Mouse (Mus musculus) left cerebral cortex, postnatal 4 days (tissue): ENCODE data around the gene Tm4sf4. TPM values are rescaled to one million over a fixed set of nuclear protein-coding genes. Genes with fewer than 3 reads are reported as not detected.

ENCODE experiments used
- DNase-seq: peaks from one replicate; pipeline ENCODE4 v3.0.0-alpha.2; 2022
- intact Hi-C: fragments of 180-260 bp; cut with DNase I; formaldehyde crosslinking; loops from one replicate; pipeline ENCODE4 v1.15.1; 2025
- total RNA-seq, 2 experiments: library from RNA; stranded (reverse); gene quantifications; 2 replicates each; pipeline ENCODE4 v1.2.3; 2021

The Tm4sf4 gene
- total RNA-seq = not detected

GRCm38 (mm10) chr3:57425089-57425730 lies at the start of gene Tm4sf4:
Gene Tm4sf4, plus strand, starts transcription at chr3:57425314.
- intact Hi-C loops = no loop called here
- DNase-seq = no peak

- intact Hi-C loops = no loop called here
- no peak for DNase-seq
These were observed 38.7 kb upstream of the Tm4sf4 start for GRCm38 (mm10) chr3:57386423-57386822.

GRCm38 (mm10) chr3:57386895-57387294 lies 38.2 kb upstream of the Tm4sf4 start:
- no peak for DNase-seq
- intact Hi-C loops = no loop called here

GRCm38 (mm10) chr3:57387593-57387992 lies 37.5 kb upstream of the Tm4sf4 start:
- intact Hi-C loops = no loop called here
- no peak for DNase-seq

GRCm38 (mm10) chr3:57411535-57411934 lies 13.6 kb upstream of the Tm4sf4 start:
- intact Hi-C loops = no loop called here
- no peak for DNase-seq

- no peak for DNase-seq
- intact Hi-C loops = no loop called here
These were observed 4.9 kb upstream of the Tm4sf4 start for GRCm38 (mm10) chr3:57420233-57420632.

GRCm38 (mm10) chr3:57420660-57421059 lies 4.5 kb upstream of the Tm4sf4 start:
- intact Hi-C loops = no loop called here
- no peak for DNase-seq

GRCm38 (mm10) chr3:57426351-57426750 lies 1.2 kb downstream of the Tm4sf4 start:
- intact Hi-C loops = no loop called here
- peak; percentile 7 for DNase-seq

- intact Hi-C loops = no loop called here
These were observed 3.8 kb downstream of the Tm4sf4 start for GRCm38 (mm10) chr3:57428682-57429464.

GRCm38 (mm10) chr3:57429486-57429885 lies 4.4 kb downstream of the Tm4sf4 start:
- no peak for DNase-seq
- intact Hi-C loops = no loop called here

More at GRCm38 (mm10) chr3:57428682-57429464, 3.8 kb downstream of the Tm4sf4 start:
- DNase-seq = no peak

GRCm38 (mm10) chr3:57431706-57432105 lies 6.6 kb downstream of the Tm4sf4 start:
- intact Hi-C loops = no loop called here
- no peak for DNase-seq

GRCm38 (mm10) chr3:57435364-57435763 lies 10.2 kb downstream of the Tm4sf4 start:
- intact Hi-C loops = no loop called here
- no peak for DNase-seq

- DNase-seq = no peak
- intact Hi-C loops = no loop called here
These were observed 15.8 kb downstream of the Tm4sf4 start for GRCm38 (mm10) chr3:57440956-57441355.

- DNase-seq = peak; percentile 56
- intact Hi-C loops = no loop called here
These were observed 20.6 kb downstream of the Tm4sf4 start for GRCm38 (mm10) chr3:57445706-57446105.

GRCm38 (mm10) chr3:57447889-57448288 lies 22.8 kb downstream of the Tm4sf4 start:
- intact Hi-C loops = loop anchor here (2.0 kb wide), 1 partner anchor 181 kb away; no protein-coding TSS in a partner anchor
- DNase-seq = no peak

- intact Hi-C loops = loop anchor here (2.0 kb wide), 1 partner anchor 182 kb away; no protein-coding TSS in a partner anchor
- peak; percentile 73 for DNase-seq
These were observed 23.3 kb downstream of the Tm4sf4 start for GRCm38 (mm10) chr3:57448445-57448844.

GRCm38 (mm10) chr3:57458652-57459051 lies 33.5 kb downstream of the Tm4sf4 start:
- no peak for DNase-seq
- intact Hi-C loops = no loop called here

GRCm38 (mm10) chr3:57463302-57463701 lies 38.2 kb downstream of the Tm4sf4 start:
- DNase-seq = no peak

GRCm38 (mm10) chr3:57466289-57466688 lies 41.2 kb downstream of the Tm4sf4 start:
- intact Hi-C loops = loop anchor here (2.0 kb wide), 1 partner anchor 159 kb away; no protein-coding TSS in a partner anchor
- no peak for DNase-seq

More at GRCm38 (mm10) chr3:57463302-57463701, 38.2 kb downstream of the Tm4sf4 start:
- intact Hi-C loops = no loop called here

- intact Hi-C loops = no loop called here
- DNase-seq = no peak
These were observed 44.2 kb downstream of the Tm4sf4 start for GRCm38 (mm10) chr3:57469325-57469724.

GRCm38 (mm10) chr3:57470326-57470725 lies 45.2 kb downstream of the Tm4sf4 start:
- intact Hi-C loops = no loop called here
- DNase-seq = peak; percentile 31
